Mouse (Mus musculus) liver, postnatal 0 days (tissue): ENCODE measurements around the gene Hexim1. TPM values are rescaled to one million over a fixed set of nuclear protein-coding genes. Genes with fewer than 3 reads are reported as not detected.

ENCODE experiments used
- ATAC-seq: fragments of 200-750 bp; cut with Nextera tagmentation; 2 replicates; pipeline ENCODE4 v1.8.0; 2017; ENCODE audit warnings: mild to moderate bottlenecking, moderate library complexity
- DNase-seq: peaks from one replicate; pipeline ENCODE4 v3.0.0-alpha.2; 2016
- H3K27ac ChIP-seq: fragments of 300-500 bp; sonication (generic); 2 replicates; pipeline ENCODE4 v1.5.1; 2014; ENCODE audit warnings: antibody characterized with exemption, moderate library complexity, mild to moderate bottlenecking, low read depth
- H3K27me3 ChIP-seq: fragments of 300-500 bp; sonication (generic); 2 replicates; pipeline ENCODE4 v1.6.1; 2014; ENCODE audit warnings: low read length, control low read depth, mixed read lengths; ENCODE audit not compliant: insufficient read depth
- H3K36me3 ChIP-seq: fragments of 300-500 bp; sonication (generic); replicated peaks from 2 replicates; pipeline ENCODE4 v1.6.1; 2014; ENCODE audit warnings: mild to moderate bottlenecking, control low read depth, low read length, moderate library complexity, mixed read lengths; ENCODE audit not compliant: insufficient read depth
- H3K4me1 ChIP-seq: fragments of 300-500 bp; sonication (generic); 2 replicates; pipeline ENCODE4 v1.6.1; 2014; ENCODE audit warnings: antibody characterized with exemption, mild to moderate bottlenecking, control low read depth; ENCODE audit not compliant: insufficient read depth
- H3K4me2 ChIP-seq: fragments of 300-500 bp; sonication (generic); 2 replicates; pipeline ENCODE4 v1.6.1; 2014; ENCODE audit warnings: low read depth, mild to moderate bottlenecking, low read length, moderate library complexity, mixed read lengths
- H3K4me3 ChIP-seq: fragments of 300-500 bp; sonication (generic); 2 replicates; pipeline ENCODE4 v1.5.1; 2014; ENCODE audit warnings: low read depth, low read length
- H3K9ac ChIP-seq: fragments of 300-500 bp; sonication (generic); replicated peaks from 2 replicates; pipeline ENCODE4 v1.6.1; 2014; ENCODE audit warnings: mild to moderate bottlenecking, moderate library complexity
- H3K9me3 ChIP-seq: fragments of 300-500 bp; sonication (generic); 2 replicates; pipeline ENCODE4 v1.6.1; 2016; ENCODE audit warnings: mild to moderate bottlenecking, control low read depth, low read length, mixed read lengths
- CTCF ChIP-seq: sonication (generic); IDR thresholded peaks from 2 replicates; pipeline ENCODE4 v1.5.1; 2016; ENCODE audit warnings: antibody characterized with exemption, low read depth
- EP300 ChIP-seq: IDR thresholded peaks from 2 replicates; pipeline ENCODE4 v1.6.1; 2016; ENCODE audit warnings: antibody characterized with exemption, low read depth, mild to moderate bottlenecking
- WGBS: fragments of 180-500 bp; shearing (Covaris S2); extraction: QIAGEN DNeasy Blood & Tissue Kit; methylation state at CpG from one replicate; pipeline ENCODE4 v1.1.7; 2014; ENCODE audit not compliant: insufficient replicate concordance; 5-methylcytosine and 5-hydroxymethylcytosine counted together
- polyA plus RNA-seq: library from polyadenylated mRNA; unstranded; fragments of >200 nt; fragmentation: Nextera tagmentation; extraction: Ambion mirVana; gene quantifications from 2 replicates; pipeline ENCODE4 v1.2.1, GENCODE M21; 2015

Hexim1 gene
- polyA plus RNA-seq, 1 experiment from 2014 or later, result 2.7 TPM

DNA sequence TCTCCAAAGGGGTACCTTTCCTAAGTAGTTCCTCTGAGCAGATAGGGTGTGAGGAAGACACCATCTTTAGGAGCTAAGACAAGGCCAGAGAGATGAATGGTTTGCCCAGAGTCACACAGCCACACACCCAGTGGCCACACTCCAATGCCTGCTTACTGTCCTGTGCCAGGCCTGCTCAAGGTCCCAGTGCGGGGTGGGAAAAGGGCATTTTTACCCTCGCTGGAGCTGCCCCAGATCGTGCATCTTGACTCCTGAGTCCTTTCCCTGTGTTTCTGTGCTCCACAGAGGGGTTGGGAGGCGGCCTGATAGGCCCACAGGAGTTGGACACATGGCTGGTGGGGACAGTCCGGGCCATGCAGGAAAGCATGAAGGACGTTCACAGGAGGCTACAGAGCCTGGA lies 10.2 kb upstream of the Hexim1 start:
- TF ChIP-seq CTCF (no peak), EP300 (no peak)
- Histone ChIP-seq H3K36me3 (peaks cover 13% of the 10 kb centered on the region; the same call in 1 of the 2 replicates), H3K4me2 (peak overlapping the region; percentile 80), H3K9ac (no peak overlapping the region), H3K4me3 (no peak overlapping the region), H3K4me1 (peaks cover 54% of the 10 kb centered on the region), H3K27me3 (peaks cover 14% of the 10 kb centered on the region), H3K27ac (peak overlapping the region; percentile 79; the same call in 1 of the 2 replicates), H3K9me3 (no peaks in the 10 kb centered on the region)
- no peak for DNase-seq
- 81% methylated on average over 6 of the region's 6 CpGs for WGBS
- ATAC-seq, result no peak

DNA sequence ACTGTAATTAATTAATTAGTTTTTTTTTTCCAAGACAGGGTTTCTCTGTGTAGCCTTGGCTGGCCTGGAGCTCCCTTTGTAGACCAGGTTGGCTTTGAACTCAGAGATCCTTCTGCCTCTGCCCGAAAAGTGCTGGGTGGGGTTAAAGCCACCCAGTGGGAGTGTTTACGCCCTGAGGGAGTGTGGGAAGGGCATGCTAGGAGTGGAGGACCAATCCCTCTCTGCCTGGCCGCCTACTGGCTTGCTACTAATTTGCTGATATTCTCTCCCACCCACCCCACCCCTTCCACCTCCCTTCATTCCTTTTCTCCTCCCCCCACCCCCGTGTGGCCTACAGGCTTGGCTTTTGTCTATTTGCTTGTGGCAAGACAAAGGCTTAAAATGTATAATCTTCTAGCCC lies 9.6 kb upstream of the Hexim1 start:
- DNase-seq (no peak), ATAC-seq (no peak)
- Histone ChIP-seq H3K4me1 (peaks cover 49% of the 10 kb centered on the region), H3K27ac (peak overlapping the region; percentile 79), H3K9me3 (no peaks in the 10 kb centered on the region), H3K4me2 (no peak overlapping the region), H3K9ac (no peak overlapping the region), H3K27me3 (peaks cover 8% of the 10 kb centered on the region), H3K4me3 (no peak overlapping the region), H3K36me3 (peaks cover 13% of the 10 kb centered on the region; the same call in 1 of the 2 replicates)
- 66% methylated on average over 4 of the region's 4 CpGs for WGBS
- TF ChIP-seq CTCF (no peak), EP300 (no peak)

DNA sequence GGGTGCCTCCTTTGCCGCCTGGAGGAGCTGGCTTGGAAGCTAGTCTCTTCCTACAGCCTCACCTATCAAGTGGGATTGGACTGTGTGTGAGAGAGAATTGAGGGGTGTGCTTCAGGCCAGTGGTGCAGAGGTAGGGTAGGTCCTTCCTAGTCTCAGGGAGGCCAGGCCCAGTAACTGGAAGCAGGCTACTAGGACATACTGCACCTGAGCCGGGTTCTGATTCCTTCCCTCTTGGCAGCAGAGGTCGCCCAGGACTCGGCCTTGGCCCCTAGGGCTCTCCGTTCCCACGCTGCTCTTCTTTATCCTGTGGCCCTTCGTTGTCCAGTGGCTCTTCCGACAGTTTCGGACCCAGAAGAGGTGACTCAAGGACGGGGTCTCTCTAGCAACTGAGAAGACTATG lies 4.7 kb upstream of the Hexim1 start:
- no peak overlapping the region for H3K9ac ChIP-seq
- H3K4me3 ChIP-seq, result 0 out of 2 replicates have a peak overlapping the region, but pooled peaks have one; percentile 38
- ATAC-seq (no peak), DNase-seq (no peak)
- no peaks in the 10 kb centered on the region for H3K9me3 ChIP-seq
- TF ChIP-seq CTCF, result no peak
- TF ChIP-seq EP300, result no peak
- peak overlapping the region; percentile 76 for H3K4me2 ChIP-seq
- H3K4me1 ChIP-seq, result peaks cover 28% of the 10 kb centered on the region
- peak overlapping the region; percentile 72 for H3K27ac ChIP-seq
- H3K27me3 ChIP-seq, result no peaks in the 10 kb centered on the region
- 51% methylated on average over 10 of the region's 10 CpGs for WGBS
- peaks cover 9% of the 10 kb centered on the region; the same call in 1 of the 2 replicates for H3K36me3 ChIP-seq

DNA sequence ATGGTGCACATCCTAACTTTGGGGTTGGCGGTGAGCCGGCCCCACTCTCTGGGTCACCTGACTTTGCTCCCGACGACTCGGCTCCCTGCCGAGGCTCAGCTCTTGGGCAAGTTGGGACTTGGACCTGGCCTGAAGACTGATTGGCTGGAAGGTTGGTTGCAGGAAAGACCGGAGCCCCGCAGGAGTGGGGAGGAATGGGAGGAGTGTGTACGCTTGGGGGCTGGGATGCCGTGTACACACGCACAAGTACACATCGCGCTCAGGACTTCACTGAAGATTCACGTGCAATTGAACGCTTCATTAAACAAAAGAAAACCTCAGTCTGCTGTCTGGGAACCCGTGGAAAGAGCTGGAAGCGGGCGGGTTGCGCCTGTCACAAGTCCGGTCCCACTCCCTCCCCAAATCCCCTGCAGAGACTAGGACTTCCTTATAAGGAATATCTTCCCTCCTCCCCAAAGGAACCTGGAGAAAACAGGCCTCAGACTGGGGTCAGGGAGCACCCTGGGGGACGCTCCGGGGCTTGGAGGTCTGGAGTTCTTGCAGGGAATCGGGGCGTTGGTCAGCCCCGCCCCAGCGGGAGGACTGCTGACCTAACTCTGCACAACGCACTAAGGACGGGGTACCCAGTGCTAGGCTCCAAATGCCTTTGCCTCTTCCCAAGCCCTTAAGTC lies 4.0 kb upstream of the Hexim1 start:
- Histone ChIP-seq H3K9me3 (no peaks in the 10 kb centered on the region), H3K27ac (peak overlapping the region; percentile 72), H3K4me2 (peak overlapping the region; percentile 76), H3K27me3 (no peaks in the 10 kb centered on the region), H3K4me1 (peaks cover 24% of the 10 kb centered on the region), H3K36me3 (peaks cover 3% of the 10 kb centered on the region; the same call in 1 of the 2 replicates), H3K4me3 (peak overlapping the region; percentile 38), H3K9ac (peak overlapping the region; percentile 60)
- no peak for TF ChIP-seq EP300
- no peak for TF ChIP-seq CTCF
- 7% methylated on average over 28 of the region's 28 CpGs for WGBS
- peak; percentile 9; the same call in 1 of the 2 replicates for ATAC-seq
- DNase-seq, result peak; percentile 75

DNA sequence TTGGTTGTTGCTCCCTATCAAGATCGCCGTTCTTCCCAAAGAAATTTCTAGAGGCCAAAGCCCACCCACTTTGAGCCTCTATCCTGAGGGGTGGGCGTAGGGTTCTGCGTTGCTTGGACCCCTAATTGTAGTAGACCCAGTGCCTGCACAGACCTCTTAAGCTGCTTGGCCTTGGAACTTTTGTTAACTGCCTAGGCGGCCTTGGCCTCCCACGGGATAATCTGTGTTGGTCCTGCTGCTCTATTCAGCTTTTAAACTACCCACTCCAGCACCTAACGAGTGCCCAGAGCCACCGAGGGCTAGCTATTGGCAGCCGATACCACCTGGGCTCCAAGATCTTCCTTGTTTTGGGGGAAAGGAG lies 3.5 kb upstream of the Hexim1 start:
- H3K36me3 ChIP-seq, result no peaks in the 10 kb centered on the region; the same call in 1 of the 2 replicates
- peak overlapping the region; percentile 60 for H3K9ac ChIP-seq
- peak overlapping the region; percentile 72; the same call in 1 of the 2 replicates for H3K27ac ChIP-seq
- no peaks in the 10 kb centered on the region for H3K9me3 ChIP-seq
- ATAC-seq (no peak), DNase-seq (no peak)
- H3K4me3 ChIP-seq, result peak overlapping the region; percentile 38
- no peak for TF ChIP-seq CTCF
- no peak for TF ChIP-seq EP300
- H3K4me2 ChIP-seq, result peak overlapping the region; percentile 76
- 40% methylated on average over 9 of the region's 9 CpGs for WGBS
- no peaks in the 10 kb centered on the region for H3K27me3 ChIP-seq
- H3K4me1 ChIP-seq, result peaks cover 29% of the 10 kb centered on the region

DNA sequence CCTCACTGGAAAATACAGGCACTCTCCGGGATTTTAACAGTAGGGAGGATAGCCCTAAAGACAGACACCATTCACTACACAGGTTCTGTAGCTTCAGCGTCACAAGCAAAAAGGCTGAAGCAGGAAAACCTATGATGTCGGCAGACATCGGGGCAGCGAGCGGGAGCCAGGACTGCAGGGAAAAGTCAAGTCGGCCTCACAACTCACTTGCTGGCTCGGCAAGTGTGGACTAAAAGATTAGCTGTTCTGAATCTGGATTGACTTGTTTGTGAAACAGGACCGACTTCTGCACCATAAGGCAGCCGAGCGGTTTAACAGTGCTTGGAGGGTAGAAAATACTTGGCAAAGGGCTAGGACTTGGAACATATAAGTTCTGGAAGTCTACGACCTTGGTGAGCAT lies 3.0 kb upstream of the Hexim1 start:
- no peak for DNase-seq
- no peak overlapping the region for H3K9ac ChIP-seq

More for the DNA sequence above, 3.0 kb upstream of the Hexim1 start:
- no peaks in the 10 kb centered on the region for H3K9me3 ChIP-seq
- H3K36me3 ChIP-seq, result no peaks in the 10 kb centered on the region; the same call in 1 of the 2 replicates
- 67% methylated on average over 12 of the region's 12 CpGs for WGBS
- H3K4me1 ChIP-seq, result peaks cover 32% of the 10 kb centered on the region
- no peak overlapping the region for H3K27ac ChIP-seq
- H3K4me3 ChIP-seq, result no peak overlapping the region
- TF ChIP-seq CTCF, result no peak
- TF ChIP-seq EP300, result no peak
- no peak overlapping the region for H3K4me2 ChIP-seq
- H3K27me3 ChIP-seq, result no peaks in the 10 kb centered on the region
- no peak for ATAC-seq
